Comparison of ENCODE assay signal across 8 mouse cellular contexts in genomic region chr19:4811909-4812242, GRCm38 (mm10). TPM values are rescaled to one million over a fixed set of nuclear protein-coding genes. Genes with fewer than 3 reads are reported as not detected.
DNase-seq lines count a peak whose midpoint lies in the region; ATAC-seq and TF ChIP-seq lines count a peak whose summit lies in the region.

No protein-coding gene starts in this region.

- H3K9ac ChIP-seq in embryonic facial prominence, embryonic 13.5 days, result peak overlapping the region; percentile 91
- peak overlapping the region; percentile 89 for H3K9ac ChIP-seq in intestine, embryonic 15.5 days
- peak overlapping the region; percentile 66 for H3K9ac ChIP-seq in neural tube, embryonic 12.5 days

- H3K27ac ChIP-seq in left cerebral cortex, adult 2 months, result peak overlapping the region; percentile 85
- peak overlapping the region; percentile 96 for H3K27ac ChIP-seq in embryonic facial prominence, embryonic 13.5 days
- H3K27ac ChIP-seq in intestine, embryonic 15.5 days, result peak overlapping the region; percentile 98
- peak overlapping the region; percentile 81 for H3K27ac ChIP-seq in neural tube, embryonic 12.5 days

- ATAC-seq in embryonic facial prominence, embryonic 13.5 days (ENCODE audit: insufficient number of reproducible peaks, insufficient read depth, low FRiP score, low TSS enrichment, low read depth), result peak; percentile 38
- no peak; the same call in 1 of the 2 replicates for ATAC-seq in intestine, embryonic 15.5 days
- ATAC-seq in neural tube, embryonic 12.5 days (ENCODE audit: low FRiP score, low read depth), result peak; percentile 43

- 5% methylated on average over 12 of the region's 12 CpGs for WGBS in embryonic facial prominence, embryonic 13.5 days
- 2% methylated on average over 12 of the region's 12 CpGs for WGBS in intestine, embryonic 15.5 days
- WGBS in neural tube, embryonic 12.5 days, result 6% methylated on average over 12 of the region's 12 CpGs

- no peaks in the 10 kb centered on the region for H3K27me3 ChIP-seq in embryonic facial prominence, embryonic 13.5 days
- H3K27me3 ChIP-seq in intestine, embryonic 15.5 days (replicated peaks), result no peaks in the 10 kb centered on the region
- no peaks in the 10 kb centered on the region for H3K27me3 ChIP-seq in neural tube, embryonic 12.5 days (replicated peaks)

- intact Hi-C loops in left cerebral cortex, adult 2 months (cut with DNase I), result loop anchor here (5.0 kb wide), 1 partner anchor 55 kb away; the partner anchor contains the start of gene Rbm4b
- intact Hi-C loops in left cerebral cortex, postnatal 4 days (cut with DNase I), result no loop called here

- peak overlapping the region; percentile 60 for H3K4me3 ChIP-seq in left cerebral cortex, adult 2 months
- H3K4me3 ChIP-seq in embryonic facial prominence, embryonic 13.5 days, result peak overlapping the region; percentile 84
- H3K4me3 ChIP-seq in intestine, embryonic 15.5 days (replicated peaks), result peak overlapping the region; percentile 78
- H3K4me3 ChIP-seq in neural tube, embryonic 12.5 days, result peak overlapping the region; percentile 82

- peaks cover 26% of the 10 kb centered on the region for H3K4me1 ChIP-seq in embryonic facial prominence, embryonic 13.5 days
- peaks cover 7% of the 10 kb centered on the region for H3K4me1 ChIP-seq in intestine, embryonic 15.5 days (replicated peaks)
- peaks cover 19% of the 10 kb centered on the region for H3K4me1 ChIP-seq in neural tube, embryonic 12.5 days

- 0 out of 2 replicates have a peak, but pooled peaks cover 4% of the 10 kb centered on the region for H3K36me3 ChIP-seq in embryonic facial prominence, embryonic 13.5 days
- no peaks in the 10 kb centered on the region for H3K36me3 ChIP-seq in intestine, embryonic 15.5 days
- H3K36me3 ChIP-seq in neural tube, embryonic 12.5 days, result no peaks in the 10 kb centered on the region

- H3K4me2 ChIP-seq in embryonic facial prominence, embryonic 13.5 days, result peak overlapping the region; percentile 56
- H3K4me2 ChIP-seq in intestine, embryonic 15.5 days (replicated peaks), result peak overlapping the region; percentile 55
- H3K4me2 ChIP-seq in neural tube, embryonic 12.5 days (replicated peaks), result peak overlapping the region; percentile 79

- TF ChIP-seq CTCF in left cerebral cortex, adult 2 months (IDR thresholded peaks at IDR 0.05), result no peak

- no peak for DNase-seq in left cerebral cortex, adult 2 months (ENCODE audit: extremely low spot score in 1 of 2, low spot score in 2 of 2)
- DNase-seq in left cerebral cortex, adult 9 months (ENCODE audit: low spot score in 2 of 2), result no peak
- no peak for DNase-seq in right cerebral cortex, postnatal 36 days (ENCODE audit: low spot score in 2 of 2)
- no peak for DNase-seq in thymus, postnatal 4 days
- no peak for DNase-seq in left cerebral cortex, postnatal 4 days

- H3K9me3 ChIP-seq in embryonic facial prominence, embryonic 13.5 days, result no peaks in the 10 kb centered on the region; the same call in 1 of the 2 replicates
- H3K9me3 ChIP-seq in intestine, embryonic 15.5 days, result 0 out of 2 replicates have a peak, but pooled peaks cover 2% of the 10 kb centered on the region
- H3K9me3 ChIP-seq in neural tube, embryonic 12.5 days, result no peaks in the 10 kb centered on the region

RNA-seq across cellular contexts. Expression of gene Rbm14, which starts 0.4 kb away (rescaled TPM):
- total RNA-seq in left cerebral cortex, adult 2 months (2021), result 10 to 100 TPM; 53.4 to 61.0 TPM
- polyA plus RNA-seq in embryonic facial prominence, embryonic 13.5 days (2015; fragmentation: Nextera tagmentation; extraction: Ambion mirVana), result 84.7 and 87.6 TPM in 2 replicates
- polyA plus RNA-seq in intestine, embryonic 15.5 days (2015; fragmentation: Nextera tagmentation; extraction: Ambion mirVana), result 73.6 and 80.0 TPM in 2 replicates
- polyA plus RNA-seq in neural tube, embryonic 12.5 days (2016; fragmentation: Nextera tagmentation; extraction: Ambion mirVana), result 96.3 and 97.1 TPM in 2 replicates
- 10 to 100 TPM; 65.9 to 73.9 TPM for total RNA-seq in left cerebral cortex, postnatal 4 days (2021)

RNA-seq across cellular contexts. Expression of gene Gm21992, which starts 0.5 kb away (rescaled TPM):
- 10 to 100 TPM; 22.0 to 25.5 TPM for total RNA-seq in left cerebral cortex, adult 2 months (2021)
- 42.5 and 51.4 TPM in 2 replicates for polyA plus RNA-seq in embryonic facial prominence, embryonic 13.5 days (2015; fragmentation: Nextera tagmentation; extraction: Ambion mirVana)
- polyA plus RNA-seq in intestine, embryonic 15.5 days (2015; fragmentation: Nextera tagmentation; extraction: Ambion mirVana), result 32.4 and 35.3 TPM in 2 replicates
- polyA plus RNA-seq in neural tube, embryonic 12.5 days (2016; fragmentation: Nextera tagmentation; extraction: Ambion mirVana), result 28.1 and 34.7 TPM in 2 replicates
- 10 to 100 TPM; 18.2 to 37.9 TPM for total RNA-seq in left cerebral cortex, postnatal 4 days (2021)

RNA-seq across cellular contexts. Expression of gene Rbm4, which starts 18.2 kb away (rescaled TPM):
- 100 to 1,000 TPM in 1 of 2 experiments, 10 to 100 TPM in 1; 93.1 to 112 TPM for total RNA-seq in left cerebral cortex, adult 2 months (2021)
- polyA plus RNA-seq in embryonic facial prominence, embryonic 13.5 days (2015; fragmentation: Nextera tagmentation; extraction: Ambion mirVana), result 82.5 and 98.2 TPM in 2 replicates
- 43.8 and 51.0 TPM in 2 replicates for polyA plus RNA-seq in intestine, embryonic 15.5 days (2015; fragmentation: Nextera tagmentation; extraction: Ambion mirVana)
- polyA plus RNA-seq in neural tube, embryonic 12.5 days (2016; fragmentation: Nextera tagmentation; extraction: Ambion mirVana), result 102 and 106 TPM in 2 replicates
- 10 to 100 TPM; 76.1 to 80.4 TPM for total RNA-seq in left cerebral cortex, postnatal 4 days (2021)

RNA-seq across cellular contexts. Expression of gene Ccs, which starts 27.3 kb away (rescaled TPM):
- 10 to 100 TPM; 29.8 to 30.3 TPM for total RNA-seq in left cerebral cortex, adult 2 months (2021)
- polyA plus RNA-seq in embryonic facial prominence, embryonic 13.5 days (2015; fragmentation: Nextera tagmentation; extraction: Ambion mirVana), result 60.9 and 64.3 TPM in 2 replicates
- 51.3 and 56.7 TPM in 2 replicates for polyA plus RNA-seq in intestine, embryonic 15.5 days (2015; fragmentation: Nextera tagmentation; extraction: Ambion mirVana)
- polyA plus RNA-seq in neural tube, embryonic 12.5 days (2016; fragmentation: Nextera tagmentation; extraction: Ambion mirVana), result 42.3 and 44.1 TPM in 2 replicates
- 10 to 100 TPM; 38.1 to 41.0 TPM for total RNA-seq in left cerebral cortex, postnatal 4 days (2021)

RNA-seq across cellular contexts. Expression of gene Ccdc87, which starts 27.3 kb away (rescaled TPM):
- 1 to 10 TPM; 2.0 to 2.6 TPM for total RNA-seq in left cerebral cortex, adult 2 months (2021)
- polyA plus RNA-seq in embryonic facial prominence, embryonic 13.5 days (2015; fragmentation: Nextera tagmentation; extraction: Ambion mirVana), result 0.06 and 0.26 TPM in 2 replicates
- polyA plus RNA-seq in intestine, embryonic 15.5 days (2015; fragmentation: Nextera tagmentation; extraction: Ambion mirVana), result not detected in 2 replicates
- 0.14 and 0.26 TPM in 2 replicates for polyA plus RNA-seq in neural tube, embryonic 12.5 days (2016; fragmentation: Nextera tagmentation; extraction: Ambion mirVana)
- total RNA-seq in left cerebral cortex, postnatal 4 days (2021), result 1 to 10 TPM; 1.7 to 2.0 TPM
